Comparison of ENCODE assay signal across 8 mouse cellular contexts in the genomic region with DNA sequence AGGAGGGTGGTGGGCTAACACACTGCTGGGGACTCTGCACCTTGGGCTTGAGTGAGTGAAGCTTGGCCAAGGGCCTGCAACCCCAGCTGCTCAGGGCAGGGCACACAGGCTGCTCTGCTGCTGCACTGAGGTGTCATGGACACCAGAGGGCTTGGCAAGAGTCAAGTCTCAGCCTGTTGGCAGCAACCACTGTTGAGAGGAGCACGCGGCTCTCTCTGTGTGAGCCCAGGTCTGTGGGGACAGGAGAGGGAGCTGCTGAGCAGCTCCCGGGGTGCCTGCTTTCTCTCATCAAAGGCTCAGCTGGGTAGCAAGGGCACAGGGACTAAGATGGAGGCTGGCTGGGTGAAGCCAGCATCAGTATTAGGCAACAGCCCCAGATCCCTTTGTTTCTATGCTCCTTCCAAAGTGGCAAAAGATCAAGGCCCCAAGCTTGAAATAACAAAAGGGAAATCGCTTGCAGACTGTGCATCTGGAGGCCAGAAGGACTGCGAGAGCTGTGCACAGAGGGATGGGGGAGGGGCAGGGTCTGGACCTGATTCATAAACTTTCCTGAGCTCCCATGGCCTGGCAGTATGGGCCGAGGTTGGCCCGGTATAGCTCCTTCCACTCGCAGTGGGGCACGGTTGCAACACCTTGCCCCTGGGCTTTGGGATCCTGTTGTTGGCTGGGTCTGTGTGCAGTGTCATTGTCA.
DNase-seq lines count a peak whose midpoint lies in the region; ATAC-seq lines count a peak whose summit lies in the region.

No protein-coding gene starts in this region.

- no peaks in the 10 kb centered on the region for H3K9me3 ChIP-seq in hindbrain, embryonic 13.5 days
- H3K9me3 ChIP-seq in midbrain, embryonic 11.5 days (ENCODE audit: control insufficient read depth, low read length) = no peaks in the 10 kb centered on the region
- H3K9me3 ChIP-seq in stomach, embryonic 14.5 days (ENCODE audit: control insufficient read depth, low read depth, low read length) = no peaks in the 10 kb centered on the region

- H3K27ac ChIP-seq in hindbrain, embryonic 13.5 days = no peak overlapping the region
- H3K27ac ChIP-seq in midbrain, embryonic 11.5 days (ENCODE audit: low read depth, low read length) = no peak overlapping the region
- no peak overlapping the region for H3K27ac ChIP-seq in stomach, embryonic 14.5 days (ENCODE audit: low read length)

- H3K27me3 ChIP-seq in hindbrain, embryonic 13.5 days = no peaks in the 10 kb centered on the region
- H3K27me3 ChIP-seq in midbrain, embryonic 11.5 days (ENCODE audit: control insufficient read depth, insufficient read depth, low read length) = no peaks in the 10 kb centered on the region
- no peaks in the 10 kb centered on the region for H3K27me3 ChIP-seq in stomach, embryonic 14.5 days (ENCODE audit: control insufficient read depth, insufficient read depth, low read length)

- peak; percentile 59 for DNase-seq in WW6 (ENCODE audit: low read depth, low spot score)
- DNase-seq in cerebellum, postnatal 4 days (ENCODE audit: low spot score in 2 of 2) = peak; percentile 40 to 70
- peak; percentile 42 to 64 for DNase-seq in frontal cortex, postnatal 36 days (ENCODE audit: low spot score in 2 of 2)
- DNase-seq in left cerebral cortex, adult 11 months (ENCODE audit: low spot score) = peak; percentile 37
- DNase-seq in midbrain, embryonic 11.5 days (ENCODE audit: low spot score, missing footprints) = peak; percentile 92
- DNase-seq in c-Kit-positive CD71-positive TER-119-positive erythroid progenitor cells, embryonic 14.5 days (ENCODE audit: low spot score) = no peak

- H3K36me3 ChIP-seq in hindbrain, embryonic 13.5 days = no peaks in the 10 kb centered on the region
- H3K36me3 ChIP-seq in midbrain, embryonic 11.5 days (ENCODE audit: control insufficient read depth, insufficient read depth, low read length) = no peaks in the 10 kb centered on the region
- no peaks in the 10 kb centered on the region for H3K36me3 ChIP-seq in stomach, embryonic 14.5 days (ENCODE audit: control insufficient read depth, insufficient read depth, low read length)

- H3K4me2 ChIP-seq in hindbrain, embryonic 13.5 days = no peak overlapping the region
- no peak overlapping the region for H3K4me2 ChIP-seq in midbrain, embryonic 11.5 days
- no peak overlapping the region for H3K4me2 ChIP-seq in stomach, embryonic 14.5 days (replicated peaks; ENCODE audit: low read depth, low read length)

- WGBS in hindbrain, embryonic 13.5 days = 23% methylated on average over 9 of the region's 9 CpGs
- WGBS in midbrain, embryonic 11.5 days = 31% methylated on average over 9 of the region's 9 CpGs
- WGBS in stomach, embryonic 14.5 days = 28% methylated on average over 9 of the region's 9 CpGs

- H3K4me3 ChIP-seq in hindbrain, embryonic 13.5 days = no peak overlapping the region
- no peak overlapping the region for H3K4me3 ChIP-seq in midbrain, embryonic 11.5 days (ENCODE audit: low read depth, low read length)
- H3K4me3 ChIP-seq in stomach, embryonic 14.5 days (ENCODE audit: low read depth, low read length) = no peak overlapping the region

- peak; percentile 92 for ATAC-seq in hindbrain, embryonic 13.5 days (ENCODE audit: low FRiP score)
- ATAC-seq in midbrain, embryonic 11.5 days (ENCODE audit: low FRiP score) = peak; percentile 88
- ATAC-seq in stomach, embryonic 14.5 days (ENCODE audit: insufficient number of reproducible peaks, insufficient read depth, low FRiP score, low read depth) = peak; percentile 73; the same call in 1 of the 2 replicates

- peaks cover 17% of the 10 kb centered on the region for H3K4me1 ChIP-seq in hindbrain, embryonic 13.5 days (replicated peaks)
- peaks cover 10% of the 10 kb centered on the region; the same call in 1 of the 2 replicates for H3K4me1 ChIP-seq in midbrain, embryonic 11.5 days (ENCODE audit: control insufficient read depth, insufficient read depth, low read length)
- peaks cover 5% of the 10 kb centered on the region; the same call in 1 of the 2 replicates for H3K4me1 ChIP-seq in stomach, embryonic 14.5 days (ENCODE audit: control insufficient read depth, insufficient read depth, low read length)

- H3K9ac ChIP-seq in hindbrain, embryonic 13.5 days = no peak overlapping the region; the same call in 1 of the 2 replicates
- 0 out of 2 replicates have a peak overlapping the region, but pooled peaks have one; percentile 26 for H3K9ac ChIP-seq in midbrain, embryonic 11.5 days (ENCODE audit: low read length)
- no peak overlapping the region for H3K9ac ChIP-seq in stomach, embryonic 14.5 days (replicated peaks; ENCODE audit: low read depth, low read length)
